Mouse (Mus musculus) WW6 (cell line): ENCODE measurements around the gene Qser1.

Source experiments
- DNase-seq: peaks from one replicate; pipeline ENCODE4 v3.0.0-alpha.2; 2013; ENCODE audit warnings: low read depth, low spot score

Qser1 gene

GRCm38 (mm10) chr2:104817555-104818330, 1.2 kb upstream of the Qser1 start:
- DNase-seq: no peak

GRCm38 (mm10) chr2:104816866-104817439, 393 bp upstream of the Qser1 start:
- peak; percentile 88 for DNase-seq

- no peak for DNase-seq
These were observed 794 bp downstream of the Qser1 start for GRCm38 (mm10) chr2:104815561-104816370.

- no peak for DNase-seq
These were observed 2.2 kb downstream of the Qser1 start for GRCm38 (mm10) chr2:104814181-104814951.

GRCm38 (mm10) chr2:104805435-104805834, 11.1 kb downstream of the Qser1 start:
- DNase-seq: no peak

GRCm38 (mm10) chr2:104774763-104775162, 41.8 kb downstream of the Qser1 start:
- DNase-seq: no peak

GRCm38 (mm10) chr2:104768697-104769096, 47.9 kb downstream of the Qser1 start:
- DNase-seq: no peak

- DNase-seq: no peak
These were observed 52.5 kb downstream of the Qser1 start for GRCm38 (mm10) chr2:104764018-104764417.

GRCm38 (mm10) chr2:104763134-104763703, 53.3 kb downstream of the Qser1 start:
- DNase-seq: no peak

GRCm38 (mm10) chr2:104750611-104751010, 65.9 kb downstream of the Qser1 start:
- DNase-seq: no peak

- no peak for DNase-seq
These were observed 67.8 kb downstream of the Qser1 start for GRCm38 (mm10) chr2:104748652-104749183.

GRCm38 (mm10) chr2:104746251-104746650, 70.3 kb downstream of the Qser1 start:
- peak; percentile 77 for DNase-seq

GRCm38 (mm10) chr2:104743971-104744370, 72.6 kb downstream of the Qser1 start:
- no peak for DNase-seq

GRCm38 (mm10) chr2:104743160-104743559, 73.4 kb downstream of the Qser1 start:
- DNase-seq: no peak

GRCm38 (mm10) chr2:104742741-104743064, 73.9 kb downstream of the Qser1 start, which contains the start of gene Depdc7:
Gene Depdc7, minus strand, starts transcription at chr2:104742878.
- DNase-seq: peak; percentile 93

- DNase-seq: no peak
These were observed 74.4 kb downstream of the Qser1 start for GRCm38 (mm10) chr2:104741896-104742740.

- DNase-seq: no peak
These were observed 75.4 kb downstream of the Qser1 start for GRCm38 (mm10) chr2:104741015-104741758.

- no peak for DNase-seq
These were observed 76.2 kb downstream of the Qser1 start for GRCm38 (mm10) chr2:104740248-104740949.

GRCm38 (mm10) chr2:104739691-104740090, 76.9 kb downstream of the Qser1 start:
- no peak for DNase-seq
